Mouse (Mus musculus) cerebellum, adult 2 months (tissue): ENCODE data around the gene Cdca8.

Source experiments
- CTCF ChIP-seq: fragments of 200-500 bp; IDR thresholded peaks from 2 replicates; pipeline ENCODE4 v1.5.1; 2011; ENCODE audit warnings: low read depth, mild to moderate bottlenecking, control low read depth, low read length, moderate library complexity, borderline replicate concordance; ENCODE audit not compliant: insufficient read depth
- POLR2A ChIP-seq: fragments of 200-500 bp; IDR thresholded peaks from 2 replicates; pipeline ENCODE4 v1.6.1; 2011; ENCODE audit warnings: low read length, control low read depth, borderline replicate concordance; ENCODE audit not compliant: insufficient read depth

DNA sequence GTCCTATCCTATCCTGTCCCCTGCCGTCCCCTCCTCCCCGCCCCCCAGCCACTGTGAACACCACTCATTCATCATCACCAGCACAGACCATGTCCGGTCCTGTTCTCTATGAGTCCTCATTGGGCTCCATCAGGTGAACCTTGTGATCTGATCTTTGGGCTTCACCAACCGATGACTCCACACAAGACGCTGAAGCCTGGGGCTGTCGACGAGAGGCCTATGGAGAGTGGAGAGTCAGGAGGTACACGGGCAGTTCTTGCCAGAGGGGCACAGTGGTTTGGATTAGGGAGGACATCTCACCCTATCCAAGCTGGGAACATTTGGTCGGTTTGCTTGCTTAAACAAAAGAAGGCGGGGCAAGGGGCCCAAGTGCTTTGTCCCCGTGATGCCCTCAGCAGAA is 31.1 kb upstream of the Cdca8 start:
- no peak for TF ChIP-seq CTCF
- no peak for TF ChIP-seq POLR2A
